ENCODE assay signal across 1 mouse cellular context in genomic region chr7:127140623-127141404, GRCm38 (mm10).
TF ChIP-seq lines count a peak whose summit lies in the region.

No protein-coding gene starts in this region.

TF ChIP-seq in MEL, 35 proteins besides CTCF, POLR2A, EP300 and RAD21 (continued from another document):
- TF ChIP-seq CHD1 (IDR thresholded peaks at IDR 0.05; ENCODE audit: low read depth, low read length) = no peak; the same call in 1 of the 2 replicates
- no peak for TF ChIP-seq HCFC1 (IDR thresholded peaks at IDR 0.05; ENCODE audit: low read depth, low read length)
- TF ChIP-seq USF1 (IDR thresholded peaks at IDR 0.05; ENCODE audit: low read depth, low read length) = peak; percentile 74
- TF ChIP-seq ELF1 (IDR thresholded peaks at IDR 0.05; ENCODE audit: low read depth, low read length) = no peak
- TF ChIP-seq ZC3H11A (IDR thresholded peaks at IDR 0.05; ENCODE audit: low read depth, low read length) = peak; percentile 11; the same call in 1 of the 2 replicates
- no peak for TF ChIP-seq KAT2A (conservative IDR thresholded peaks at IDR 0.05; ENCODE audit: low read depth, low read length)
- no peak for TF ChIP-seq GATA1 (IDR thresholded peaks at IDR 0.05; ENCODE audit: low read depth, low read length)
- TF ChIP-seq TBP (IDR thresholded peaks at IDR 0.05; ENCODE audit: low read depth, low read length) = peak; percentile 67
- TF ChIP-seq E2F4 (IDR thresholded peaks at IDR 0.05; ENCODE audit: borderline replicate concordance, low read depth, low read length) = no peak
- no peak for TF ChIP-seq NRF1 (IDR thresholded peaks at IDR 0.05; ENCODE audit: insufficient read depth, low read depth, low read length, poor library complexity, severe bottlenecking)
- TF ChIP-seq ETS1 (IDR thresholded peaks at IDR 0.05; ENCODE audit: low read depth, low read length) = no peak
- TF ChIP-seq ZNF384 (IDR thresholded peaks at IDR 0.05; ENCODE audit: low read depth, low read length) = no peak
- TF ChIP-seq UBTF (IDR thresholded peaks at IDR 0.05; ENCODE audit: borderline replicate concordance, insufficient read depth, low read depth, low read length) = no peak
- TF ChIP-seq ZKSCAN1 (IDR thresholded peaks at IDR 0.05; ENCODE audit: low read depth, low read length) = no peak
- peak; percentile 93 for TF ChIP-seq MYC (IDR thresholded peaks at IDR 0.05; ENCODE audit: low read depth, low read length)
- TF ChIP-seq MAZ (IDR thresholded peaks at IDR 0.05; ENCODE audit: low read depth, low read length) = peak; percentile 26; the same call in 1 of the 2 replicates
- peak; percentile 43 for TF ChIP-seq SMC3 (IDR thresholded peaks at IDR 0.05; ENCODE audit: low read depth, low read length)
- TF ChIP-seq SIN3A (IDR thresholded peaks at IDR 0.05; ENCODE audit: low read length) = no peak; the same call in 1 of the 2 replicates
- no peak for TF ChIP-seq MAFK (IDR thresholded peaks at IDR 0.05; ENCODE audit: borderline replicate concordance, low read depth, low read length)
- TF ChIP-seq MXI1 (IDR thresholded peaks at IDR 0.05; ENCODE audit: low read depth, low read length) = peak; percentile 49; the same call in 1 of the 2 replicates
- TF ChIP-seq BHLHE40 (IDR thresholded peaks at IDR 0.05; ENCODE audit: borderline replicate concordance, low read depth, low read length) = peak; percentile 43; the same call in 1 of the 2 replicates
- no peak for TF ChIP-seq TAL1 (IDR thresholded peaks at IDR 0.05; ENCODE audit: low read length)
- no peak for TF ChIP-seq TCF12 (IDR thresholded peaks at IDR 0.05; ENCODE audit: low read depth, low read length)
- TF ChIP-seq NELFE (IDR thresholded peaks at IDR 0.05; ENCODE audit: low read depth, low read length) = no peak
- no peak for TF ChIP-seq ZMIZ1 (IDR thresholded peaks at IDR 0.05; ENCODE audit: low read depth, low read length)
- TF ChIP-seq USF2 (IDR thresholded peaks at IDR 0.05; ENCODE audit: borderline replicate concordance in 1 of 2, insufficient read depth in 1 of 2, low read depth in 1 of 2, low read length in 2 of 2) = no peak
- no peak for TF ChIP-seq RCOR1 (IDR thresholded peaks at IDR 0.05; ENCODE audit: low read depth, low read length)
